Mouse (Mus musculus): ENCODE measurements around the gene 4930404H24Rik. TPM values are rescaled to one million over a fixed set of nuclear protein-coding genes. Genes with fewer than 3 reads are reported as not detected.

4930404H24Rik gene
- polyA plus RNA-seq, 1 experiment from 2014 or later, result not detected

DNA sequence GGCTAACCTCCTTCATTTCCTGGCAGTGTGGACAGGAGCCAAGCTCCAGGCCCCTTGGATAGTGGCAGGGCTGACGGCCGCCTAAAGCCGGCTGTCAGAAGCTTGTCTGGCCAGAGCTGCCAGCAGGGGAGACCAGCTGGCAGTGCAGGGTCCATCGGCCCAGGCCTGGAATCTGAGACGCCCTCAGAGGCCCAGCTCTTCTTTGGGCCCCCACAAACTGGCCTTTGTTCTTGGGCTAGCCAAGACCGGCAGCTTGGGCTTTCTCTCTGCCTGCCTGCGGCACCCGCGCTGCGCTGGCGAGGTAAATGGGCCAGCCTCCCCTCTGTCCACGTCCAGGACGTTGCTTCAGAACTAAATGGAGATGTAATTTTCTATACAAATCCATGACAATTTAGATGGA lies 4.3 kb downstream of the 4930404H24Rik start:
- 58% methylated on average over 13 of the region's 13 CpGs for WGBS
- ATAC-seq (replicated peaks; ENCODE audit: extremely low read depth, insufficient read depth, low FRiP score), result no peak
- peak overlapping the region; percentile 57 for H3K27ac ChIP-seq (ENCODE audit: low read length)
- no peaks in the 10 kb centered on the region for H3K27me3 ChIP-seq (ENCODE audit: control insufficient read depth, insufficient read depth, low read length)
- no peaks in the 10 kb centered on the region for H3K9me3 ChIP-seq (replicated peaks; ENCODE audit: control insufficient read depth, low read length)
- no peak overlapping the region for H3K4me3 ChIP-seq (ENCODE audit: low read length)
- peaks cover 46% of the 10 kb centered on the region for H3K4me1 ChIP-seq (ENCODE audit: control insufficient read depth, insufficient read depth, low read length)
- no peak overlapping the region for H3K4me2 ChIP-seq (ENCODE audit: low read depth, low read length)
- H3K9ac ChIP-seq (ENCODE audit: low read length), result peak overlapping the region; percentile 51
- no peaks in the 10 kb centered on the region for H3K36me3 ChIP-seq (ENCODE audit: control insufficient read depth, insufficient read depth)

- Histone ChIP-seq H3K27me3 (ENCODE audit: control insufficient read depth, insufficient read depth, low read length) (no peaks in the 10 kb centered on the region), H3K4me3 (ENCODE audit: low read length) (no peak overlapping the region), H3K27ac (ENCODE audit: low read length) (no peak overlapping the region), H3K4me1 (ENCODE audit: control insufficient read depth, insufficient read depth, low read length) (peaks cover 31% of the 10 kb centered on the region), H3K4me2 (ENCODE audit: low read depth, low read length) (no peak overlapping the region), H3K9me3 (replicated peaks; ENCODE audit: control insufficient read depth, low read length) (no peaks in the 10 kb centered on the region), H3K36me3 (ENCODE audit: control insufficient read depth, insufficient read depth) (no peaks in the 10 kb centered on the region), H3K9ac (ENCODE audit: low read length) (no peak overlapping the region)
- no peak for ATAC-seq (replicated peaks; ENCODE audit: extremely low read depth, insufficient read depth, low FRiP score)
- 64% methylated on average over 4 of the region's 4 CpGs for WGBS
These were observed 6.6 kb downstream of the 4930404H24Rik start for GRCm38 (mm10) chr2:153499154-153499553.

- no peaks in the 10 kb centered on the region for H3K27me3 ChIP-seq (ENCODE audit: control insufficient read depth, insufficient read depth, low read length)
- H3K36me3 ChIP-seq (ENCODE audit: control insufficient read depth, insufficient read depth), result no peaks in the 10 kb centered on the region
- peaks cover 11% of the 10 kb centered on the region for H3K4me1 ChIP-seq (ENCODE audit: control insufficient read depth, insufficient read depth, low read length)
- H3K9me3 ChIP-seq (replicated peaks; ENCODE audit: control insufficient read depth, low read length), result no peaks in the 10 kb centered on the region
- no peak overlapping the region for H3K9ac ChIP-seq (ENCODE audit: low read length)
- WGBS, result 68% methylated on average over 5 of the region's 5 CpGs
- no peak overlapping the region for H3K4me2 ChIP-seq (ENCODE audit: low read depth, low read length)
- ATAC-seq (replicated peaks; ENCODE audit: extremely low read depth, insufficient read depth, low FRiP score), result no peak
- H3K4me3 ChIP-seq (ENCODE audit: low read length), result no peak overlapping the region
- H3K27ac ChIP-seq (ENCODE audit: low read length), result no peak overlapping the region
These were observed 13.8 kb downstream of the 4930404H24Rik start for GRCm38 (mm10) chr2:153506385-153506784.

GRCm38 (mm10) chr2:153507969-153508368 lies 15.4 kb downstream of the 4930404H24Rik start:
- Histone ChIP-seq H3K36me3 (ENCODE audit: control insufficient read depth, insufficient read depth) (no peaks in the 10 kb centered on the region), H3K9me3 (replicated peaks; ENCODE audit: control insufficient read depth, low read length) (no peaks in the 10 kb centered on the region), H3K4me2 (ENCODE audit: low read depth, low read length) (no peak overlapping the region), H3K4me3 (ENCODE audit: low read length) (no peak overlapping the region), H3K4me1 (ENCODE audit: control insufficient read depth, insufficient read depth, low read length) (peaks cover 22% of the 10 kb centered on the region), H3K9ac (ENCODE audit: low read length) (peak overlapping the region; percentile 49), H3K27ac (ENCODE audit: low read length) (no peak overlapping the region), H3K27me3 (ENCODE audit: control insufficient read depth, insufficient read depth, low read length) (no peaks in the 10 kb centered on the region)
- 100% methylated on average over 2 of the region's 2 CpGs for WGBS
- ATAC-seq (replicated peaks; ENCODE audit: extremely low read depth, insufficient read depth, low FRiP score), result no peak

DNA sequence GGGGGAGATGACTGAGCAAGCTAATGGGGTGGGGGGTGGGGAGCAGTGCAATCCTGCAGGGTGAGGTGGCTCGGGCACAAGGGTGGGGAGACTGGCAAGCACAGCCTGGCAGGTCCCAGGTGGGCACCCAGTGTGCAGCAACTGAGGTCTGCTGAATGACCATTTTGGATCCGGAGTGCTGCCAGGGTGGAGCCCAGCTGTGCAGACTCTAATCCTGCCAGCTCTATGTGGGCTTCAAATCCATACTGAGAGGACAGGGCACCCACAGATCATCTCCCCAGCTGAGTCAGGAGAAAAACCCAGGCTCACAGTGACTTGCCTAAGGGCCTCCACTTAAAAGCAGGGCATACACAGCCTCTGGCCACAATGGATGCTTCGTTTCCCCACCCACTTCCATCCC lies 15.8 kb downstream of the 4930404H24Rik start:
- 86% methylated on average over 3 of the region's 3 CpGs for WGBS
- H3K4me3 ChIP-seq (ENCODE audit: low read length), result no peak overlapping the region
- H3K4me1 ChIP-seq (ENCODE audit: control insufficient read depth, insufficient read depth, low read length), result peaks cover 22% of the 10 kb centered on the region

DNA sequence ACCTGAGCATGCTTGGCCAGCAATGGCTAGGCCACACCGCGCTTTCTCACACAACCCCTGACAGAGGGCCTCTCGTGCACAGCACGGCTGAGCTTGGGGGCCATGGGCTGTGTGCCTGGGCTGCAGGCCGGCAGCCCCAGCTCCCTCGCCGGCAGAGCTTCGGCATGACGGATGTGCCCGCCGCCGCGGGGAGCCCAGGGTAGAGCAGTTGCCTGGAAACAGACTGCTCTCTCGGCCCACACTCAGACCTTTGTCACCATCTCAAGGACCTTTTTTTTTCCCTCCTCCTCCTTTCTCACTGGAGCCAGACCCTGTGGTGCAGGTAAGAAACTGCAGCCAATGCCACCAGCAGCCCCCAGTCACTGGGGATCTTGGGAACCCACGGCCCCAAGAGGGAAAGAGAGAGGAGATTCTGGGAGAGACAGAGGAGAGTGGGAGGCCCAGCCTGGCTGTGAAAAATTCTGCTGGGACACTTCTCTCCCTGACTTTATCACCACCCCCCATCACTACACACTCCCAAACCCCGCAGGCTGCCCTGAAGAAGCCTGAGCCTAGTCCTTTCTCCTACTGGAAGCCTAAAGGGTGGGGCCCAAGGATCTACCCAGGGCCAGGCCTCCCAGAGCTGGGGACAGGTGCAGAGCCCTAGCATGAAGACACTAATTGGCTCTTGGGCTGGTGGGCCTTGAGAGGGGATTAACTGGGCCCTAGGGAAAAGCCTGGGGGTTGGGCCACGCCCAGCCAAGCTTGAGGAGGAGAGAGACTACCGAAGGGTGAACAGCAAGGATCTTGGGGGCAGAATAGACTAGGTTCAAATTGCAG lies 16.8 kb downstream of the 4930404H24Rik start:
- Histone ChIP-seq H3K4me3 (ENCODE audit: low read length) (no peak overlapping the region), H3K27me3 (ENCODE audit: control insufficient read depth, insufficient read depth, low read length) (no peaks in the 10 kb centered on the region), H3K4me2 (ENCODE audit: low read depth, low read length) (peak overlapping the region; percentile 40; the same call in 1 of the 2 replicates), H3K4me1 (ENCODE audit: control insufficient read depth, insufficient read depth, low read length) (peaks cover 22% of the 10 kb centered on the region), H3K36me3 (ENCODE audit: control insufficient read depth, insufficient read depth) (no peaks in the 10 kb centered on the region), H3K9ac (ENCODE audit: low read length) (peak overlapping the region; percentile 54), H3K9me3 (replicated peaks; ENCODE audit: control insufficient read depth, low read length) (no peaks in the 10 kb centered on the region), H3K27ac (ENCODE audit: low read length) (0 out of 2 replicates have a peak overlapping the region, but pooled peaks have one; percentile 44)
- ATAC-seq (replicated peaks; ENCODE audit: extremely low read depth, insufficient read depth, low FRiP score), result peak; percentile 46
- 19% methylated on average over 18 of the region's 18 CpGs for WGBS

More for the DNA sequence above, 15.8 kb downstream of the 4930404H24Rik start:
- no peak for ATAC-seq (replicated peaks; ENCODE audit: extremely low read depth, insufficient read depth, low FRiP score)
- Histone ChIP-seq H3K27me3 (ENCODE audit: control insufficient read depth, insufficient read depth, low read length) (no peaks in the 10 kb centered on the region), H3K9me3 (replicated peaks; ENCODE audit: control insufficient read depth, low read length) (no peaks in the 10 kb centered on the region), H3K27ac (ENCODE audit: low read length) (no peak overlapping the region), H3K4me2 (ENCODE audit: low read depth, low read length) (no peak overlapping the region), H3K9ac (ENCODE audit: low read length) (no peak overlapping the region; the same call in 1 of the 2 replicates), H3K36me3 (ENCODE audit: control insufficient read depth, insufficient read depth) (no peaks in the 10 kb centered on the region)

DNA sequence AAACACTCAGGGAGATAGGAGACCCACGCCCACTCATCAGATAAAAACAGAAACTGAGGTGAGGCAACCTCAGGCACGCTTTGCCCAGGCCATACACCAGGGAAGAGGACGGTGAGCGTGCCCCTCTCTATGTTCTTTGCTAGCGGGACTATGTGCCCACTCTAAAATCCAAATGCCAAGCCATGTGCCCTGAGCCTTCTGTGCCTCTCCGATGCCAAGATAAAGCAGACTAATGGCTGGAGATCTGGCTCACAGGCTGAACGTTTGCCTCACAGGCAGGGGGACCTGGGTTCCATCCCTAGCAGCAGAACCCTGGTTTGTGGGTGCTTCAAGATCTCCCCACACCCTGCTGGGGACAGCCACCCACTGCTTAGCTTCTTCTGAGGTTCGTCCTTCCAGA lies 17.5 kb downstream of the 4930404H24Rik start:
- peaks cover 28% of the 10 kb centered on the region for H3K4me1 ChIP-seq (ENCODE audit: control insufficient read depth, insufficient read depth, low read length)
- 88% methylated on average over 8 of the region's 8 CpGs for WGBS
- H3K4me3 ChIP-seq (ENCODE audit: low read length), result no peak overlapping the region
- no peaks in the 10 kb centered on the region for H3K36me3 ChIP-seq (ENCODE audit: control insufficient read depth, insufficient read depth)
- no peak overlapping the region for H3K27ac ChIP-seq (ENCODE audit: low read length)
- H3K4me2 ChIP-seq (ENCODE audit: low read depth, low read length), result no peak overlapping the region
- no peak for ATAC-seq (replicated peaks; ENCODE audit: extremely low read depth, insufficient read depth, low FRiP score)
- H3K27me3 ChIP-seq (ENCODE audit: control insufficient read depth, insufficient read depth, low read length), result no peaks in the 10 kb centered on the region
- H3K9ac ChIP-seq (ENCODE audit: low read length), result no peak overlapping the region
- H3K9me3 ChIP-seq (replicated peaks; ENCODE audit: control insufficient read depth, low read length), result no peaks in the 10 kb centered on the region

- Histone ChIP-seq H3K36me3 (ENCODE audit: control insufficient read depth, insufficient read depth) (no peaks in the 10 kb centered on the region), H3K4me2 (ENCODE audit: low read depth, low read length) (no peak overlapping the region), H3K27me3 (ENCODE audit: control insufficient read depth, insufficient read depth, low read length) (no peaks in the 10 kb centered on the region), H3K9me3 (replicated peaks; ENCODE audit: control insufficient read depth, low read length) (no peaks in the 10 kb centered on the region), H3K9ac (ENCODE audit: low read length) (no peak overlapping the region), H3K4me3 (ENCODE audit: low read length) (no peak overlapping the region), H3K27ac (ENCODE audit: low read length) (no peak overlapping the region), H3K4me1 (ENCODE audit: control insufficient read depth, insufficient read depth, low read length) (peaks cover 29% of the 10 kb centered on the region)
- no peak for ATAC-seq (replicated peaks; ENCODE audit: extremely low read depth, insufficient read depth, low FRiP score)
- 83% methylated on average over 6 of the region's 6 CpGs for WGBS
These were observed 19.0 kb downstream of the 4930404H24Rik start for GRCm38 (mm10) chr2:153511562-153511961.

DNA sequence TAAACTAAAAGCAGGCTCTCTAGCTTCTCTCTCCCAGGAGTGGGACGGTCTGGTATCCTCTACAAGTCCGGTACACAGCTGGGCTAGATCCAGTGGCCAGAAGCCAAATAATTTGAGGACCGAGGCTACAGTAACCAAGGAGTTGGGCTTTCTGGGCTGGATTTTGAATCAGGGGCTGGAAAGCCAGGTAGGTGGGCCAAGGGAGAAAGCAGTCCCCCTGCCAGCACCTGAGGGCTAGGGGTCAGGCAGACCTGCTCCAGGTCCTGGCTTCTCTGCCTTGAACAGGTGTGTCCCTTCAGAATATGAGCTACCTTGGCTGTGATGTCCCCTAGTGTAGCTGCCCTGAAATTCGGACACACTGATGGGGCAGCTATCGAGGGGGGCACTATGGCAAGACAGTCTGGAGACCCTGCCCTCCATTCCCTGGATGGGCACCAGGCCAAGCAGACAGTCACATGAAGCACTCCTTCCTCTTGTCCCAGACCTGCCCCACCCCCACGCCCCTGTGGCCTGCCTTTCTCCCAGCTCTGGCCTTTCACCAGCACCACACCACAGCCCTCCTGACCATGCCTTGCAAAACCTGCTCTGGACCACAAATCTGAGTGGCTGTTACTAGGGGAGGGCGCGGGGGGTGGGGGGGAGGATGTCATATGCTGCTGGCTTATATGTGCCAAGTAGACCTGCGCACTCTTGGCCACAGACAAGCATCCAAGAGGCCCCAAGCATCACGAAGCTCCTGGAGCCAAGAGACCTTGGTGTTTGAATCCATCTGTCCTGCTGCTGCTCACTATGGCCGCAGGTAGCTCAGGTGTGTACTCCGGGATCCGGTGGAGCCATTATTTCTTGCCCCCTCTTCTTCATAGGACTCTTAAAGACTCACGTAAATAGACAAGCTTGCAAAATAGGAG lies 20.1 kb downstream of the 4930404H24Rik start:
- Histone ChIP-seq H3K4me1 (ENCODE audit: control insufficient read depth, insufficient read depth, low read length) (peaks cover 30% of the 10 kb centered on the region), H3K4me3 (ENCODE audit: low read length) (no peak overlapping the region), H3K27ac (ENCODE audit: low read length) (no peak overlapping the region), H3K27me3 (ENCODE audit: control insufficient read depth, insufficient read depth, low read length) (no peaks in the 10 kb centered on the region), H3K9me3 (replicated peaks; ENCODE audit: control insufficient read depth, low read length) (no peaks in the 10 kb centered on the region), H3K36me3 (ENCODE audit: control insufficient read depth, insufficient read depth) (no peaks in the 10 kb centered on the region), H3K9ac (ENCODE audit: low read length) (no peak overlapping the region), H3K4me2 (ENCODE audit: low read depth, low read length) (no peak overlapping the region)
- ATAC-seq (replicated peaks; ENCODE audit: extremely low read depth, insufficient read depth, low FRiP score), result no peak
- 75% methylated on average over 14 of the region's 14 CpGs for WGBS
